Mouse (Mus musculus) brown adipose tissue, adult 24 weeks (tissue): ENCODE results near the gene Lsm4. TPM values are rescaled to one million over a fixed set of nuclear protein-coding genes. Genes with fewer than 3 reads are reported as not detected.

Source experiments
- H3K27ac ChIP-seq: fragments of 200-500 bp; replicated peaks from 2 replicates; pipeline ENCODE4 v1.5.1; 2012; ENCODE audit warnings: low read depth, mild to moderate bottlenecking, low read length
- H3K4me1 ChIP-seq: fragments of 200-500 bp; 2 replicates; pipeline ENCODE4 v1.6.1; 2012; ENCODE audit warnings: low read length, mixed read lengths; ENCODE audit not compliant: control insufficient read depth, insufficient read depth, insufficient read length
- H3K4me3 ChIP-seq: fragments of 200-500 bp; 2 replicates; pipeline ENCODE4 v1.5.1; 2012; ENCODE audit warnings: low read depth, mild to moderate bottlenecking, low read length, moderate library complexity; ENCODE audit not compliant: insufficient read depth
- polyA plus RNA-seq: library from polyadenylated mRNA; stranded (reverse); fragments of >200 nt; gene quantifications from 2 replicates; pipeline ENCODE4 v1.2.4, GENCODE M21; 2012; ENCODE audit not compliant: missing spikeins, insufficient read depth, insufficient read length

Gene Lsm4
- polyA plus RNA-seq, 1 experiment, result 121 TPM

- no peak overlapping the region for H3K27ac ChIP-seq
- H3K4me1 ChIP-seq, result no peaks in the 10 kb centered on the region
- no peak overlapping the region for H3K4me3 ChIP-seq
Observed at GRCm38 (mm10) chr8:70713991-70714390, 40.9 kb downstream of the Lsm4 start.

DNA sequence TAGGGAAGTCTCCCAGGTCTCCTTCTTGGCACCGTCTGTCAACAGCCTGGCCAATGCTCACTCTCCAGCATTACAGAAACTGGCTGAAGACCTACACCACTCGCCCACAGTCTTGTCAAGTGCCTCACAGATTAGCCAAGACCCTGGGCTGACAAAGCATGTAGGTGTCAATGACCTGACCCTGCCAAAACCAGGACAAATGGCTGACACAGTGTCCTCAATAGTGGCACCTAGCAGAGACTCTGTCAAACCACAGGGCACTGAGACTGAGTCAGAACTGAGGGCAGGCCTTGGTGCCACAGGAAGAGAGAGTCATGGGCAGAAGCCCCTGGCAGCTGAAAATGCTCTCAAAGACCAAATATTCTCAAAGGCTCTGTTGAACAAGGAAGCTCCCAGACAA lies 42.0 kb downstream of the Lsm4 start:
- no peak overlapping the region for H3K4me3 ChIP-seq
- H3K4me1 ChIP-seq, result no peaks in the 10 kb centered on the region
- H3K27ac ChIP-seq, result no peak overlapping the region

- no peak overlapping the region for H3K4me3 ChIP-seq
- H3K27ac ChIP-seq, result no peak overlapping the region
Observed at GRCm38 (mm10) chr8:70716521-70717400, 43.7 kb downstream of the Lsm4 start.

GRCm38 (mm10) chr8:70718297-70718696 lies 45.2 kb downstream of the Lsm4 start, which contains the start of gene Gm3336:
Gm3336 (plus strand) TSS chr8:70718543.
- Histone ChIP-seq H3K4me3 (no peak within 1 kb of the TSS), H3K27ac (no peak within 1 kb of the TSS)

More at GRCm38 (mm10) chr8:70716521-70717400, 43.7 kb downstream of the Lsm4 start:
- no peaks in the 10 kb centered on the region for H3K4me1 ChIP-seq

DNA sequence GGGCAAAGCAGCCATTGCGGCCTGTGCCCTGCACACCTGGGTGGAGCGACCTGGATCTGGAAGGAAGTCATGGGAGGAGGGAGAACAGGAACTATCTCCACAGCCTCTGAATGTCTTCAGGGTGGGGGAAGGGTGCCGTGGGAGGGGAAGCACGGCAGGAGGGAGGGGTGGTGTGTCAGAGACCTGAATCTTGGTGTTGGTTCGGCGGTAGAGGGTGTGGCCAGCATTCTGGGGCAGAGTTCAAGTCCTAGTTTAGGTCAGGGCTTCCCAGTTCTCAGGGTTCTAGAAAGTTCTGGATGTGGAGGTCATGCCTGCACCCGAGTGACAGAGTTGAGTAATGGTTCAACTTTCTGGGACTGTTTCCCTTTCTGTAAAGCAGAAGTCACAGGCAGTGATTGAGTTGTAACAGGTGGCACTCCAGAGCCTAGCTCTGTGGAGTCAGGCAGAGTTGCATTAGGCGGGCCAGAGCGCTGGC lies 46.8 kb downstream of the Lsm4 start:
- H3K4me1 ChIP-seq, result no peaks in the 10 kb centered on the region
- no peak overlapping the region for H3K4me3 ChIP-seq
- H3K27ac ChIP-seq, result peak overlapping the region; percentile 49

More at GRCm38 (mm10) chr8:70718297-70718696, 45.2 kb downstream of the Lsm4 start, which contains the start of gene Gm3336:
- no peaks in the 10 kb centered on the region for H3K4me1 ChIP-seq

GRCm38 (mm10) chr8:70720739-70721138 lies 47.7 kb downstream of the Lsm4 start:
- Histone ChIP-seq H3K4me1 (no peaks in the 10 kb centered on the region), H3K27ac (no peak overlapping the region), H3K4me3 (no peak overlapping the region)

- no peak overlapping the region for H3K4me3 ChIP-seq
- no peaks in the 10 kb centered on the region for H3K4me1 ChIP-seq
- H3K27ac ChIP-seq, result no peak overlapping the region
Observed at GRCm38 (mm10) chr8:70721601-70722000, 48.6 kb downstream of the Lsm4 start.

- Histone ChIP-seq H3K27ac (no peak within 1 kb of the TSS), H3K4me1 (no peaks in the 10 kb centered on the region), H3K4me3 (no peak within 1 kb of the TSS)
Observed at GRCm38 (mm10) chr8:70723486-70724210, 50.6 kb downstream of the Lsm4 start, which contains the start of gene Pde4c. Pde4c (plus strand) TSS chr8:70723720.

DNA sequence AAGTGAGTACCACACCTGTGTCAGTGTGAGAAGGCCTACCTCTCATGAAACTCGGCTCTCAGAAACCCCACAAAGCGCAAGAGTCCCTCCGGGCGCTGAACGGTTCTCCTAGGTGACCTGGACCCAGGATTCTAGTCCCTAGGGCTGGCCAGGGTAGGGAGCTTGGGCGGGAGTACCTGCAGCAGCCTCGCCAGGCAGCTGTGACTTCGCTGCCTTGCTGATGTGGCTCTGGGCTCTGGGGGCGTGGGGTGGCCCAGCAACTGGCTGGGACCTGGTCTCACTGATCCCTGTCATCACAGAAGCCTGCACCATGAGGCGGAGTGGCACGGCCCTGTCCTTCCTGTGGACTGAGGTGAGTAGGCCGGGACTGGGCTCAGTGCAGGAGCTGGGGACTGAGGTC lies 51.2 kb downstream of the Lsm4 start:
- no peaks in the 10 kb centered on the region for H3K4me1 ChIP-seq
- H3K27ac ChIP-seq, result no peak overlapping the region
- no peak overlapping the region for H3K4me3 ChIP-seq

- H3K4me1 ChIP-seq, result no peaks in the 10 kb centered on the region
- H3K4me3 ChIP-seq, result no peak overlapping the region
- no peak overlapping the region for H3K27ac ChIP-seq
Observed at GRCm38 (mm10) chr8:70725792-70726447, 52.9 kb downstream of the Lsm4 start.

GRCm38 (mm10) chr8:70726721-70727120 lies 53.7 kb downstream of the Lsm4 start:
- Histone ChIP-seq H3K4me3 (no peak overlapping the region), H3K27ac (no peak overlapping the region), H3K4me1 (no peaks in the 10 kb centered on the region)

Other genes starting within 250 kb of the Lsm4 start
- 3.0 and 4.5 TPM in 2 replicates for gene Crtc1, start 233.7 kb upstream of the Lsm4 start, polyA plus RNA-seq
- gene Klhl26, start 196.3 kb upstream of the Lsm4 start, polyA plus RNA-seq, result 9.3 and 9.5 TPM in 2 replicates
- gene Tmem59l, start 185.9 kb upstream of the Lsm4 start, polyA plus RNA-seq, result not detected in 2 replicates
- 1.3 TPM in 1 of 2 replicates, not detected in the other for gene Crlf1, start 180.1 kb upstream of the Lsm4 start, polyA plus RNA-seq
- 191 and 207 TPM in 2 replicates for gene Rex1bd, start 166.5 kb upstream of the Lsm4 start, polyA plus RNA-seq
- 977 and 1,552 TPM in 2 replicates for gene Uba52, start 162.4 kb upstream of the Lsm4 start, polyA plus RNA-seq
- 90.9 and 113 TPM in 2 replicates for gene Fkbp8, start 145.5 kb upstream of the Lsm4 start, polyA plus RNA-seq
- gene Kxd1, start 145.3 kb upstream of the Lsm4 start, polyA plus RNA-seq, result 106 and 116 TPM in 2 replicates
- 7.3 and 9.1 TPM in 2 replicates for gene Ell, start 133.8 kb upstream of the Lsm4 start, polyA plus RNA-seq
- gene Isyna1, start 78.9 kb upstream of the Lsm4 start, polyA plus RNA-seq, result 7.7 and 17.4 TPM in 2 replicates
- 29.6 and 45.0 TPM in 2 replicates for gene Ssbp4, start 64.4 kb upstream of the Lsm4 start, polyA plus RNA-seq
- gene Lrrc25, start 57.1 kb upstream of the Lsm4 start, polyA plus RNA-seq, result 2.0 TPM in 2 replicates
- 1.7 TPM in 2 replicates for gene Gdf15, start 40.8 kb upstream of the Lsm4 start, polyA plus RNA-seq
- 31.0 and 37.7 TPM in 2 replicates for gene Pgpep1, start 12.9 kb upstream of the Lsm4 start, polyA plus RNA-seq
- gene Jund, start 25.7 kb downstream of the Lsm4 start, polyA plus RNA-seq, result 106 and 111 TPM in 2 replicates
- not detected in 2 replicates for gene Iqcn, start 30.2 kb downstream of the Lsm4 start, polyA plus RNA-seq
- not detected in 2 replicates for gene Gm3336, start 45.3 kb downstream of the Lsm4 start, polyA plus RNA-seq
- 0.36 and 1.7 TPM in 2 replicates for gene Pde4c, start 50.5 kb downstream of the Lsm4 start, polyA plus RNA-seq
- 18.1 and 21.3 TPM in 2 replicates for gene Rab3a, start 81.4 kb downstream of the Lsm4 start, polyA plus RNA-seq
- gene Mpv17l2, start 87.7 kb downstream of the Lsm4 start, polyA plus RNA-seq, result 74.5 and 79.8 TPM in 2 replicates
- gene Pik3r2, start 103.5 kb downstream of the Lsm4 start, polyA plus RNA-seq, result 9.8 and 11.3 TPM in 2 replicates
- 2.5 and 2.9 TPM in 2 replicates for gene Mast3, start 131.8 kb downstream of the Lsm4 start, polyA plus RNA-seq
- not detected in 2 replicates for gene Il12rb1, start 135.2 kb downstream of the Lsm4 start, polyA plus RNA-seq
- 1.3 and 5.0 TPM in 2 replicates for gene Arrdc2, start 166.5 kb downstream of the Lsm4 start, polyA plus RNA-seq
- 5.8 and 6.0 TPM in 2 replicates for gene Kcnn1, start 190.0 kb downstream of the Lsm4 start, polyA plus RNA-seq
- gene Ccdc124, start 200.7 kb downstream of the Lsm4 start, polyA plus RNA-seq, result 54.5 and 60.6 TPM in 2 replicates
- not detected in 2 replicates for gene Slc5a5, start 219.5 kb downstream of the Lsm4 start, polyA plus RNA-seq
- 822 and 1,180 TPM in 2 replicates for gene Rpl18a, start 224.2 kb downstream of the Lsm4 start, polyA plus RNA-seq
- gene Map1s, start 232.7 kb downstream of the Lsm4 start, polyA plus RNA-seq, result 3.0 and 3.4 TPM in 2 replicates